Mouse (Mus musculus) large intestine, adult 2 months (tissue): Measurements from ENCODE around the gene Cldn2. TPM values are rescaled to one million over a fixed set of nuclear protein-coding genes. Genes with fewer than 3 reads are reported as not detected.

Source experiments
- DNase-seq: peaks from one replicate; pipeline ENCODE4 v3.0.0-alpha.2; 2012; ENCODE audit warnings: low read depth, low spot score
- WGBS: fragments of 180-500 bp; shearing (Covaris S2); methylation state at CpG from one replicate; pipeline ENCODE4 v1.1.7; 2018; 5-methylcytosine and 5-hydroxymethylcytosine counted together
- polyA plus RNA-seq: library from polyadenylated mRNA; depleted of rRNA; stranded (reverse); fragments of >200 nt; gene quantifications from 2 replicates; pipeline ENCODE4 v1.2.3, GENCODE M21; 2012

Gene Cldn2
- polyA plus RNA-seq, 1 experiment, result 114 TPM

DNA sequence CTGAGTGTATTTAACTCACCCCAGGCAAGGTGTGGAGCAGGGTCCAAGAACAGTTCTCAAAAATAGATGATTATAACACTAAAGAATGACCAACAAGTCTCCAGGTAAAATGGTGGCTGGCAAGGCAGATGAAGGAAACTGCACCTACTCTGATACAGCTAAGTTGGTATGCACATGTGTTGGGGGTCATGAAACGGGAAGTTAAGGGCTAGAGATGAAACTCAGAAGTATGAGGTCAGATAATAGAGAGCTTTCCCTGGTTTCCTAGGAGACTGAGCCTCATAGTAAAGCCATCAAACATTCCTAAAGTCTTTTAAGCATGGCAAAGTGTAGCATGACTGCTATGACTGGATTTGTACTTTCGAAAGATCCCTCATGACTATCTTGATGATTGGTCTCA is 2.4 kb downstream of the Cldn2 start:
- no peak for DNase-seq
- 80% methylated on average over 2 of the region's 2 CpGs for WGBS

DNA sequence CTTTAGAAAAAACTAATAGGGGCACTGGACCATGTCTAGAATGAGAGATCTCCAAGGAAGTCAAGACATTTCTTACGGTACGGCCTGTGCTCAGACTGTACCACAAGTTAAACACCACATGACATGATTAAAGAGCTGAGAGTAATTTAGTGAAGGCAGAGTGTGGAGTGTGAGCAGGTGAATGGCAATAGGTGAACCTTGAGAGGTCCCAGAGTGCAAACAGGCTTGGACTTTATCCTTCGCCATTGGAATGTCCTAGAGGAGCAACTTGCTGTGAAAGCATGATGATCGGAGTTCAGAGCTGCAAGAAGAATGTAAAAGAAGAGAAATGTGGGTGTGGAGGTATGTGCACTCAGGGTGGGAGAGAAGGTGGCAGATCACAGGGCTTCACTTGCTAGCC is 5.3 kb downstream of the Cldn2 start:
- no peak for DNase-seq
- WGBS, result 53% methylated on average over 4 of the region's 4 CpGs

DNA sequence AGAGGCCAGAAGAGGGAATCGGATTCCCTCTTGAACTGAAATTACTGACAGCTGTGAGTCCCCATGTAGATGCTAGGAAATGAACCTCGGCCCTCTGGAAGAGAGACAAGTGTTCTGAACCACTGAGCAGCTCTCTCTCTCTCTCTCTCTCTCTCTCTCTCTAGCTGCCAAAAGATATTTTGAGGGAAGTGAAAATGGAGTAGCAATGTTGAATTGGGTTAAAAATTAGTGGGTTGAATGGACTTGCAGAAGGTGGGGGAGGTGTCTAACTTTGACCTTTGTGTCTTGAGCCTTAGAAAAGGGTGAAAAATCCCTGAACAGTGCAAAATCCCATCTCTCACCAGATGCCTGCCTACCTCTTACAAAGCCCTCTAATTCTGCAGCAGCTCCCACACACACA is 6.8 kb downstream of the Cldn2 start:
- WGBS, result 47% methylated on average over 2 of the region's 2 CpGs
- DNase-seq, result no peak

- no peak for DNase-seq
- WGBS, result 25% methylated on average over 4 of the region's 4 CpGs
Observed at GRCm38 (mm10) chrX:139808085-139808484, 7.5 kb downstream of the Cldn2 start.

DNA sequence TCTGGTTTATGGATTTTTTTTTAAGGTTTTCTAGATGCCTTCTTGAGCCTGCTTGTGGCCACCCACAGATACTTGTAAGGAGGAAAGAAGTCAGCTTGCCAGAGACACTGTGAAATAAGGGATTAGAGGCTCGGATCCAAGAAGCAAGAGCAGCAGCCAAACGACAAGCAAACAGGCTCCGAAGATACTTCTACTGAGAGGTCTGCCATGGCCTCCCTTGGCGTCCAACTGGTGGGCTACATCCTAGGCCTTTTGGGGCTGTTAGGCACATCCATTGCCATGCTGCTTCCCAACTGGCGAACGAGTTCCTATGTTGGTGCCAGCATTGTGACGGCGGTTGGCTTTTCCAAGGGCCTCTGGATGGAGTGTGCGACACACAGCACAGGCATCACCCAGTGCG is 7.9 kb downstream of the Cldn2 start:
- WGBS, result 47% methylated on average over 10 of the region's 10 CpGs
- no peak for DNase-seq

- WGBS, result 32% methylated on average over 3 of the region's 3 CpGs
- DNase-seq, result no peak
Observed at GRCm38 (mm10) chrX:139812636-139813298, 12.1 kb downstream of the Cldn2 start.

- no peak for DNase-seq
- WGBS, result 39% methylated on average over 9 of the region's 9 CpGs
Observed at GRCm38 (mm10) chrX:139813299-139814002, 12.8 kb downstream of the Cldn2 start.

GRCm38 (mm10) chrX:139814018-139814635 is 13.5 kb downstream of the Cldn2 start:
- 47% methylated on average over 8 of the region's 8 CpGs for WGBS
- no peak for DNase-seq

DNA sequence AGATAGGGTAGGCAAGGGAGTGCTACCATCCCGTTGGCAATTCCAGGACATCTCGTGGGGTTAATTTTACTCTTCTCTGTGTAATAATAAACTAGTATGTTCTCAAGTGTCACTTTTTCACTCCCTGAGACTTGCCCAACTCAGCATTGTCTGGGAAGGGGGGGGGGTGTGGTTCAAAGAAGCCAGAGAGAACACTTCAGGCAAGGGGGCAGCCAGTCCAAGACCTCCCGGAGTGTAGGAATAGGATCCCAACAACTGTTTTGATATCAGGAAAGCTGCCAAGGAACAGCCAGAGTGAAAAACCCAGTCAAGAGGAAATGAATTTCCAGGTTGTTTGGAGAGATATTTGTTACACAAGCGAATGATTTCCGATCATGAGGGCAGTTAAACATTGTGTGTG is 14.6 kb downstream of the Cldn2 start:
- 46% methylated on average over 5 of the region's 5 CpGs for WGBS
- DNase-seq, result no peak

DNA sequence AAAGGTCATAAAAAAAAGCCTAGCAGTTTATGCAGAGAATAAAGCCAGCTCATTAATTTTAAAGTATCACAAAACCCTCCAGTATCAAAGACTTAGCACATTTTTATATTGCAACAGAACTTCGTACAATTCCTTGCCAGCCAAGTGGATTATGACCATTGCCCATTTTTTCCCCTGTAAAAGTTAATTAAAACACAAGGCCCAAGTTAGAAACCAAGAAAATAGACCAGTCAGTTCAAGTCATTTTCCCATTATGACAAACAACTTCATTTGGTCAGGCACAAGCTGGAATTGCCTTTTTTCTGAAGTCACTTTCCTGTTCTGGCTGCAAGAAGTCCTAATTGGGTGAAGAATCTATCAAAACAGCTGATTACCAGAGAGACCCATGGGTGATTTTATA is 24.8 kb downstream of the Cldn2 start:
- no peak for DNase-seq
- 55% methylated on average over 1 of the region's 1 CpGs for WGBS

DNA sequence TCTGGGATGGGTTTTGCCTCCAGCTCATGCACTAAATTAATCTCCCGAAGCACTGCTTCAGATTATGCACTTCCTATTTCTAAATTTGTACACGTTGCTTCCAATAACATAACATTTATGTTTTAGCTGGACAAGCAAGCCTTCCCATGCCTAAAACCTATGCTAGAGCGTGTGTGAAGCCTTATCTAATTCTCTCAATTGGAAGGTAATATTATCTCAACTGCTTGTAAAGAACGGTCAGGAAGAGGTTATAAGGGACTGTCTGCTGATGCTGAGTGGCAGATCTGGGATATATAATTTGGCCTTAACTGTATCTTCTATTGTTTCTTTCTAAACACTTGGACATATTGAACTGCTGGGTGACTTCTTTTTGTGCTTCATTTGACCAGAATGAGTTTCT is 26.3 kb downstream of the Cldn2 start:
- WGBS, result 87% methylated on average over 4 of the region's 4 CpGs
- DNase-seq, result no peak

DNA sequence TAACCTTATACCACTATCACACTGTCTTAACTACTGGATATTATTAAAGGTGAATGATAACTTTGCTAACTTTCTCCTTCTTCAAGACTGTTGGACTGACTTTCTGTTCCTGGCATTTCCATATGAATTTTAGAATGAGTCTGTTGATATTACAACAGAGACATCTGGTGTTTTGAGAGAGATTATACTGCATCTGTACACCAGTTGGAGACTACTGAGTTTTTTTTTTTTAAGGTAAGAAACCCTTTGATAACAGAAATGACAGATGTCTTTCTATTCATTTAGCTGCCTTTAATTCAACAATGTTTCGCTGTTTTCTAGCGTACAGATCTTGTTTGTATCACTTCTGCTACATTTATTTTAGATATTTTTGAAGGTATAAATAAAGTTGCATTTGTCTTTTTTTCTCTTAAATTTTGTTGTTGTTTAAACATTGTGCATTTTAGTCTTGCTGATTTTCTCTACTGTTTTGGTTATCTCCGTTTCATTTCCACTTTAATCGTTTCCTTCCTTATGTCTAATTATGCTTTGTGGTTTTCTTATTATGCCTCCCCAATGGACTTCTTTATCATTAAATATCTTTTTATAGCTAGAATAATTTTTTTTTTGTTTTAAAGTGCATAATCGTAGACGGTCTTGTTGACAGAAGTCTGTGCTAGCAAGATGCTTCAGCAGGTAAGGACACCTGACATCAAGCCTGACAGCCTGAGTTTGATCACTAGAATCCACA is 27.9 kb downstream of the Cldn2 start:
- DNase-seq, result no peak
- 82% methylated on average over 6 of the region's 6 CpGs for WGBS

DNA sequence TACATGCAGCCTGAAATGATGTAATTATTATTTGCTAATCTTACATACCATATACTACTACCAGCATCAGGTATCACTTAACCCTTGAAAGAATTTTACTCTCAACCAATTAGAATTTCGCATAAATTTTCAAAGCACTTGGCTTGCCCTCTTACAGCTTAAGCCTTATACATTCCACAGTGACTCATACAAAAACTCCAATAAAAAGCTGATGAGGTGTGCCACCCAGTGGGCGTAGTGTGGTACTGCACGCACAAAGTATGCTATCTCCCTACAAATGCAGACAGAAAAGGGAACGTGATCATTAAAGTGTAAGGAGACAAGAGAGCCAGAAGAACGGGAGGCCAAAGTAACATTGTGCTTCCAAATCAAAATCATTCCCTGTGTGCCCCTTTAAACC is 31.8 kb downstream of the Cldn2 start:
- DNase-seq, result no peak
- 30% methylated on average over 5 of the region's 5 CpGs for WGBS

- DNase-seq, result no peak
- 47% methylated on average over 3 of the region's 3 CpGs for WGBS
Observed at GRCm38 (mm10) chrX:139839057-139839456, 38.4 kb downstream of the Cldn2 start.

DNA sequence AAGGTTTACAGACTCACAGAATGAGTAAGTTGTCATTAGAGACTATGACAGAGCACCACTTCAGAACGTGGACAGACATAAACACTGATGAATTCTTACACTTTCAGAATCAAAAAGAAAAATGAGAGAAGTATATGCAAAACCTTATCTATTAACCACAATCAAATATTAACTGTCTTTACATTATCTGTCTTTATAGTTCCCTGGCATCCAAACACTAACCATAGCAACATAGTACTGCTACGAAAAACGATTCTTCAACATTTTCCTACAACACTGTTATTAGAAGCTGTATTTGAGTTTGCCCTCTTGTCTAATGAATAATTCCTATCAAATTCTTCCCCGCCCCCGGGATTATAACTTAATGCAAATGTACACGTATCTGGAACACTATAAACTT is 40.5 kb downstream of the Cldn2 start:
- 82% methylated on average over 6 of the region's 6 CpGs for WGBS
- no peak for DNase-seq

- WGBS, result 91% methylated on average over 4 of the region's 4 CpGs
- DNase-seq, result no peak
Observed at GRCm38 (mm10) chrX:139854795-139855194, 54.2 kb downstream of the Cldn2 start.

GRCm38 (mm10) chrX:139859402-139859801 is 58.8 kb downstream of the Cldn2 start:
- no peak for DNase-seq
- 45% methylated on average over 5 of the region's 5 CpGs for WGBS
